Mouse (Mus musculus) bone marrow macrophage, adult 2 months (primary cell): ENCODE measurements at regions not wholly inside any gene's neighbourhood (a gene's known extent, or its start where the extent isn't known, plus 50 kb on each side); places are given as distances from the start of the nearest gene placed in this dataset.

Experiments used
- CTCF ChIP-seq: IDR thresholded peaks from 2 replicates; pipeline ENCODE4 v1.5.1; 2012; ENCODE audit warnings: low read depth, mild to moderate bottlenecking, low read length, moderate library complexity
- POLR2A ChIP-seq: IDR thresholded peaks from 2 replicates; pipeline ENCODE4 v1.6.1; 2012; ENCODE audit warnings: mild to moderate bottlenecking, low read depth, low read length, borderline replicate concordance

GRCm38 (mm10) chr5:64694606-64695005 is 108.6 kb upstream of the Klf3 start:
- TF ChIP-seq CTCF, result no peak
- TF ChIP-seq POLR2A, result no peak
